Mouse (Mus musculus) urinary bladder, postnatal 25 days (tissue): Measurements from ENCODE around the gene Nr5a2.

Source experiments
- DNase-seq: peaks from one replicate; pipeline ENCODE4 v3.0.0; 2022; ENCODE audit warnings: low spot score

Gene Nr5a2

GRCm38 (mm10) chr1:136910144-136910543 is 50.1 kb downstream of the Nr5a2 start:
- DNase-seq: no peak

- no peak for DNase-seq
These were observed 50.7 kb downstream of the Nr5a2 start for GRCm38 (mm10) chr1:136909494-136910037.

GRCm38 (mm10) chr1:136898130-136898529 is 62.1 kb downstream of the Nr5a2 start:
- DNase-seq: no peak

GRCm38 (mm10) chr1:136896351-136896750 is 63.9 kb downstream of the Nr5a2 start:
- DNase-seq: no peak

GRCm38 (mm10) chr1:136895877-136896276 is 64.4 kb downstream of the Nr5a2 start:
- no peak for DNase-seq

GRCm38 (mm10) chr1:136894753-136895152 is 65.5 kb downstream of the Nr5a2 start:
- DNase-seq: no peak

GRCm38 (mm10) chr1:136893162-136893561 is 67.1 kb downstream of the Nr5a2 start:
- DNase-seq: no peak

- no peak for DNase-seq
These were observed 69.8 kb downstream of the Nr5a2 start for GRCm38 (mm10) chr1:136890439-136890838.

- DNase-seq: no peak
These were observed 71.5 kb downstream of the Nr5a2 start for GRCm38 (mm10) chr1:136888704-136889103.

- DNase-seq: no peak
These were observed 73.6 kb downstream of the Nr5a2 start for GRCm38 (mm10) chr1:136886678-136887077.

GRCm38 (mm10) chr1:136883458-136884174 is 76.6 kb downstream of the Nr5a2 start:
- no peak for DNase-seq

- no peak for DNase-seq
These were observed 80.0 kb downstream of the Nr5a2 start for GRCm38 (mm10) chr1:136880260-136880659.

GRCm38 (mm10) chr1:136875006-136875405 is 85.2 kb downstream of the Nr5a2 start:
- no peak for DNase-seq

- DNase-seq: no peak
These were observed 91.3 kb downstream of the Nr5a2 start for GRCm38 (mm10) chr1:136868955-136869354.

GRCm38 (mm10) chr1:136868285-136868684 is 92.0 kb downstream of the Nr5a2 start:
- no peak for DNase-seq

GRCm38 (mm10) chr1:136866481-136867092 is 93.7 kb downstream of the Nr5a2 start:
- DNase-seq: no peak

GRCm38 (mm10) chr1:136863209-136863608 is 97.0 kb downstream of the Nr5a2 start:
- no peak for DNase-seq

- DNase-seq: no peak
These were observed 100.8 kb downstream of the Nr5a2 start for GRCm38 (mm10) chr1:136859454-136859853.

GRCm38 (mm10) chr1:136858724-136859123 is 101.5 kb downstream of the Nr5a2 start:
- DNase-seq: no peak

- no peak for DNase-seq
These were observed 104.1 kb downstream of the Nr5a2 start for GRCm38 (mm10) chr1:136856104-136856503.

GRCm38 (mm10) chr1:136848791-136849190 is 111.5 kb downstream of the Nr5a2 start:
- DNase-seq: no peak

- DNase-seq: no peak
These were observed 114.2 kb downstream of the Nr5a2 start for GRCm38 (mm10) chr1:136846081-136846480.

GRCm38 (mm10) chr1:136845341-136845740 is 114.9 kb downstream of the Nr5a2 start:
- no peak for DNase-seq
